Mouse (Mus musculus) heart, embryonic 15.5 days (tissue): ENCODE results near the gene Cdc73. TPM values are rescaled to one million over a fixed set of nuclear protein-coding genes. Genes with fewer than 3 reads are reported as not detected.

Experiments used
- ATAC-seq: fragments of 200-750 bp; cut with Nextera tagmentation; replicated peaks from 2 replicates; pipeline ENCODE4 v1.8.0; 2017; ENCODE audit warnings: low read depth, moderate TSS enrichment; ENCODE audit not compliant: insufficient number of reproducible peaks, insufficient read depth, low FRiP score
- H3K27ac ChIP-seq: fragments of 300-500 bp; sonication (generic); 2 replicates; pipeline ENCODE4 v1.5.1; 2015; ENCODE audit warnings: mild to moderate bottlenecking, inconsistent platforms
- H3K27me3 ChIP-seq: fragments of 300-500 bp; sonication (generic); 2 replicates; pipeline ENCODE4 v1.6.1; 2015; ENCODE audit warnings: inconsistent platforms
- H3K36me3 ChIP-seq: fragments of 300-500 bp; sonication (generic); 2 replicates; pipeline ENCODE4 v1.6.1; 2015; ENCODE audit warnings: mild to moderate bottlenecking, inconsistent platforms
- H3K4me1 ChIP-seq: fragments of 300-500 bp; sonication (generic); replicated peaks from 2 replicates; pipeline ENCODE4 v1.6.1; 2015; ENCODE audit warnings: inconsistent platforms
- H3K4me2 ChIP-seq: fragments of 300-500 bp; sonication (generic); 2 replicates; pipeline ENCODE4 v1.6.1; 2015; ENCODE audit warnings: inconsistent platforms, mild to moderate bottlenecking, moderate library complexity
- H3K4me3 ChIP-seq: fragments of 300-500 bp; sonication (generic); 2 replicates; pipeline ENCODE4 v1.5.1; 2015; ENCODE audit warnings: mild to moderate bottlenecking, inconsistent platforms
- H3K9ac ChIP-seq: fragments of 300-500 bp; sonication (generic); 2 replicates; pipeline ENCODE4 v1.6.1; 2015; ENCODE audit warnings: mild to moderate bottlenecking, inconsistent platforms
- H3K9me3 ChIP-seq: fragments of 300-500 bp; sonication (generic); replicated peaks from 2 replicates; pipeline ENCODE4 v1.6.1; 2016; ENCODE audit warnings: inconsistent platforms
- WGBS: fragments of 180-500 bp; shearing (Covaris S2); methylation state at CpG from one replicate; pipeline ENCODE4 v1.1.7; 2015; ENCODE audit warnings: mixed read lengths; 5-methylcytosine and 5-hydroxymethylcytosine counted together
- polyA plus RNA-seq: library from polyadenylated mRNA; unstranded; fragments of >200 nt; fragmentation: Nextera tagmentation; extraction: Ambion mirVana; gene quantifications from 2 replicates; pipeline ENCODE4 v1.2.1, GENCODE M21; 2015

The Cdc73 gene
- polyA plus RNA-seq, 1 experiment from 2014 or later = 17.6 TPM

- no peaks in the 10 kb centered on the region for H3K9me3 ChIP-seq
- no peak for ATAC-seq
- no peak overlapping the region for H3K27ac ChIP-seq
- H3K4me2 ChIP-seq = no peak overlapping the region
- H3K4me1 ChIP-seq = no peaks in the 10 kb centered on the region
- H3K9ac ChIP-seq = no peak overlapping the region
- 83% methylated on average over 1 of the region's 1 CpGs for WGBS
- H3K36me3 ChIP-seq = peaks cover 25% of the 10 kb centered on the region
- H3K27me3 ChIP-seq = no peaks in the 10 kb centered on the region
- no peak overlapping the region for H3K4me3 ChIP-seq
These were observed 80.1 kb downstream of the Cdc73 start for GRCm38 (mm10) chr1:143622634-143623033.

DNA sequence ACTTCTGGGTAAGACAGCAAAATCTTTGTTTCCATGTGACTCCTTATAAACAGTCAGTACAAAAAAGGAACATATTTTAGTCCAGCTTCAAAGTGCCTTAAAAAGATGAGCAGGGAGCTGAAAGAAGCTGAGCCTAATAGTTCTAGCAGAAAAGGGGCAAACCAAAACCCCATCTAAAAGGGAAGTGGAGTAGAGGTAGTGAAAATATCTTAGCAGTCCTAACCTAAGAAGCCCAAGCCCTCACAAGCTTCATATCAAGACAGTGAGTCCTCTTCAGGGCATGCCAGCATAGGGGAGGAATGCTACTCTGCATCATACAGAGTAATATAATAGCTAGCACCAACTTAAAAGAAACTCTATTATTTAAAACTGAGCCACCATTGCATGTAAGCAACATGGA is 80.8 kb downstream of the Cdc73 start:
- H3K4me1 ChIP-seq = no peaks in the 10 kb centered on the region
- no peaks in the 10 kb centered on the region for H3K9me3 ChIP-seq
- ATAC-seq = no peak
- H3K4me2 ChIP-seq = no peak overlapping the region
- no peaks in the 10 kb centered on the region for H3K27me3 ChIP-seq
- H3K27ac ChIP-seq = no peak overlapping the region
- no peak overlapping the region for H3K9ac ChIP-seq
- peaks cover 24% of the 10 kb centered on the region for H3K36me3 ChIP-seq
- H3K4me3 ChIP-seq = no peak overlapping the region

- 67% methylated on average over 2 of the region's 2 CpGs for WGBS
- no peaks in the 10 kb centered on the region for H3K27me3 ChIP-seq
- no peak overlapping the region for H3K4me3 ChIP-seq
- ATAC-seq = no peak
- no peaks in the 10 kb centered on the region for H3K9me3 ChIP-seq
- H3K4me2 ChIP-seq = no peak overlapping the region
- H3K27ac ChIP-seq = no peak overlapping the region
- peaks cover 13% of the 10 kb centered on the region for H3K36me3 ChIP-seq
- H3K9ac ChIP-seq = no peak overlapping the region
- no peaks in the 10 kb centered on the region for H3K4me1 ChIP-seq
These were observed 82.9 kb downstream of the Cdc73 start for GRCm38 (mm10) chr1:143619760-143620159.

GRCm38 (mm10) chr1:143612901-143613300 is 89.8 kb downstream of the Cdc73 start:
- H3K9ac ChIP-seq = no peak overlapping the region
- no peak overlapping the region for H3K4me2 ChIP-seq
- no peak overlapping the region for H3K4me3 ChIP-seq
- WGBS = 96% methylated on average over 2 of the region's 2 CpGs
- ATAC-seq = no peak
- H3K9me3 ChIP-seq = no peaks in the 10 kb centered on the region
- H3K27me3 ChIP-seq = no peaks in the 10 kb centered on the region
- no peak overlapping the region for H3K27ac ChIP-seq
- peaks cover 18% of the 10 kb centered on the region for H3K36me3 ChIP-seq
- no peaks in the 10 kb centered on the region for H3K4me1 ChIP-seq

DNA sequence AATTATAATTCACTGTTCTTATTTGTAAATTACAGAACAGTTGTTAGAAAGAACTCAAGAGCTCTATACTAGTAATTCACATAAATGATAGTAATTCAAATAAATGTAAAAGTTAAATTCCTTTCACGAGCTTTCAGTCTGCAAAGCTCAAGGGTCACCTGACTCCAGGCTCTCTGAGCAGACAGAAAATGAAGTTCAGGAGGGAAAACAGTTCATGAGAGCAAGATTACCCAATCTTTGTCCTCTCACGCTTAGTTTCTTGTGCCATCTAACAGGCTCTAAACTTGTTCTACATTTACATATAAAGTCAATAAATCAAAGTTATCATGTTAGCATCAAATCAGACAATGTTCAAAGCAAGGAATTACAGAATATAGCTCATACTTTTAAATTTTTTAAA is 93.8 kb downstream of the Cdc73 start:
- Histone ChIP-seq H3K27me3 (no peaks in the 10 kb centered on the region), H3K27ac (no peak overlapping the region), H3K4me1 (no peaks in the 10 kb centered on the region), H3K36me3 (peaks cover 10% of the 10 kb centered on the region), H3K4me3 (no peak overlapping the region), H3K9me3 (no peaks in the 10 kb centered on the region), H3K9ac (no peak overlapping the region), H3K4me2 (no peak overlapping the region)
- ATAC-seq = no peak
- 81% methylated on average over 2 of the region's 2 CpGs for WGBS

DNA sequence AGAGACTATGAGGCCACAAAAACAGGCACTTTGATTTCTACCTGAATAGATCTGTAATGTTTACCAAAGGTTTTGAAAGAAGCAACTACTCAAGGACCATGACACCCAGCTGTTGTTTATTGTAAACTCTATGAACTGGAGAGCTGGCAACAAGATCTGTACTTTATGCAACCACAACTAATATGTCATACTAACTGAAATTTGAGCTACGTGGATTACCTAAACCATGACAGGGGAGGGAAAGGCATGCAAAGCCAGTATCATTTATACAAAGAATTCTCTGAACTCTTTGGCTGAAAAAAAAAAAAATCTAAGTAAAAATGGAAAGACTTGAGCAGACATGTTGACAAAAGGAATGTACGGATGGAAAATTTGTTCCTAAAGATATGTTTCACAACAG is 105.8 kb downstream of the Cdc73 start:
- Histone ChIP-seq H3K4me3 (no peak overlapping the region), H3K27ac (no peak overlapping the region), H3K4me2 (no peak overlapping the region), H3K4me1 (no peaks in the 10 kb centered on the region), H3K9ac (no peak overlapping the region), H3K27me3 (no peaks in the 10 kb centered on the region), H3K9me3 (no peaks in the 10 kb centered on the region), H3K36me3 (no peaks in the 10 kb centered on the region)
- WGBS = 79% methylated on average over 2 of the region's 2 CpGs
- no peak for ATAC-seq

DNA sequence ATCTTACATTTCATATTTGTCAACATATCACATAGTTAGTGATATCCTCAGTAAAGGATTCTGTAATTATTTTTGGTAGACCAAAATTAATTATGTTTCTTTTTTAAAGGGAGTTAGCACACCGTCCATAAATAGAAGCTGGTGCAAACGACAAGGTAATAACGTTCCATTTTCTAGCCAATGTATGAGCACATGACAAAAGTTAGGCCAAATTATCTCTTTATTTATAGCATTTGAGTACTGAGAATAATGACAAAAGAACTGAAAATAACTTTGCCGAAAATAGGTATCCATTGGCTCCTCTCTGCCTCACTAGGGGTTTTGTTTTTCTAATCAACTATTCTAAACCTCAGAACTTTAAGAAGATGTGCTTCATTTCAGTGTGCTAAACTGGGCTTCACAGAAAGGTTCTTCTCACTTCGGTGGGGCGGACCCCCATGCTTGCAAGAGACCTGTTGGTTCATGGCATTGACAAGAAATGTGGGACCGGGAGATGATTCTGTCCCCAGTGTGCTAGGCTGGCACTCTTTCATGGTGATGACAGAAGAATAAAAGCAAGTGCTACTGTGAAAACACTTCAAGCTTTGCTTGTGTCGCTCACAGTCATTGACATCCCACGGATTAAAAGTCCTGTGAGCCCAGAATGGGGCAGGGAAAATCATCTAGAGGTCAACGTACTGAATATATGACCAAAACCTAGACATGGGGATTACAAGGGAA is 125.7 kb downstream of the Cdc73 start:
- 51% methylated on average over 10 of the region's 10 CpGs for WGBS
- Histone ChIP-seq H3K9me3 (no peaks in the 10 kb centered on the region), H3K4me2 (no peak overlapping the region), H3K9ac (no peak overlapping the region), H3K27ac (peak overlapping the region; percentile 34; the same call in 1 of the 2 replicates), H3K4me1 (0 out of 2 replicates have a peak, but pooled peaks cover 3% of the 10 kb centered on the region), H3K27me3 (no peaks in the 10 kb centered on the region), H3K4me3 (no peak overlapping the region), H3K36me3 (no peaks in the 10 kb centered on the region)
- 0 out of 2 replicates have a peak, but pooled peaks have one; percentile 14 for ATAC-seq

GRCm38 (mm10) chr1:143558235-143558634 is 144.5 kb downstream of the Cdc73 start:
- Histone ChIP-seq H3K36me3 (no peaks in the 10 kb centered on the region), H3K27ac (no peak overlapping the region), H3K4me2 (no peak overlapping the region), H3K9me3 (no peaks in the 10 kb centered on the region), H3K4me1 (no peaks in the 10 kb centered on the region), H3K27me3 (no peaks in the 10 kb centered on the region), H3K4me3 (no peak overlapping the region), H3K9ac (no peak overlapping the region)
- ATAC-seq = no peak
- 77% methylated on average over 1 of the region's 1 CpGs for WGBS

DNA sequence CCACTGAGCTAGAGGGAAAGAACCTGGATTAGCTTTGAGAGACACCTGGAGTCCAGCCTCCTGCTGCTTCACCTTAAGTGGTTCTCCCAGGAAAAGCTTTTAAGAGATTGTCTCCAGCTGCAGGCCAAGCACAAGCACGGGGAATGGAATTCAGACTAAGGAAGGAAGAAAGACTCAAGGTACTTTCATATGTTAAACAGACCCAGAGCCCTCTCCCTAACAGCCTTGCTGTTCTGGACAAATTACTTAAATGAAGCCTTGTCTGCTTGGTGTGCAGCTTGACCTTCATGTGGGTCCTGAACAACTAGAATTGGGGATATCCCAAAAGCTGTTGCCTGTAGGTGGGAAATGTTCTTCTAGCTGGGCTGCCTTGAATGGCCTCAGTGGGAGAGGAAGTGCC is 147.2 kb downstream of the Cdc73 start:
- Histone ChIP-seq H3K4me3 (no peak overlapping the region), H3K27ac (no peak overlapping the region), H3K4me2 (no peak overlapping the region), H3K36me3 (no peaks in the 10 kb centered on the region), H3K4me1 (no peaks in the 10 kb centered on the region), H3K9me3 (no peaks in the 10 kb centered on the region), H3K9ac (no peak overlapping the region), H3K27me3 (no peaks in the 10 kb centered on the region)
- WGBS = 13% methylated on average over 1 of the region's 1 CpGs
- ATAC-seq = no peak

DNA sequence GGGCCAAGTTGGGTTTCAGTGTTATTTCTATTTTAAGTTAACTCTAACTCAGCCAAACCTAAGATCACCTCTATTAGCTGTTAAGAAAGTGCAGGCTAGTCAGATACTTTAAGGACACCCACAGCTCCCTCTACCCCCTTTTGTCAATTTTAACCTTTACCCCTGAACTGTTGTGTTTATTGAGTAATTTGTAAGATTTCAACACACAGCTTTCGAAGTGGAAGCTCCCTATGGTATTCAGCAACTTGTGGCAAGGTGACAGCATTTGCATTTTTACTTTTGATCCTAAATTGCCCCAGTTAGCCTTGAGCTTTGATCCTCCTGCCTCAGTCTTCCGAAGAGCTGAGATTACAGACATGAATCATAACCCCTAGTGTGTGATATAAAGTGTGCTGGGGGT is 148.1 kb downstream of the Cdc73 start:
- H3K36me3 ChIP-seq = no peaks in the 10 kb centered on the region
- no peak overlapping the region for H3K27ac ChIP-seq
- no peak overlapping the region for H3K9ac ChIP-seq
- H3K27me3 ChIP-seq = no peaks in the 10 kb centered on the region
- no peaks in the 10 kb centered on the region for H3K4me1 ChIP-seq
- WGBS = 50% methylated on average over 2 of the region's 2 CpGs
- ATAC-seq = no peak
- no peak overlapping the region for H3K4me2 ChIP-seq
- no peak overlapping the region for H3K4me3 ChIP-seq
- H3K9me3 ChIP-seq = no peaks in the 10 kb centered on the region
